Mouse (Mus musculus) right cerebral cortex, postnatal 14 days (tissue): ENCODE measurements around the gene Cplane1.
A peak's percentile ranks its signal among the peaks of the same experiment; 100 is the strongest.
"Not testable (repeated sequence)": the region's sequence is repeated elsewhere in the genome, so short reads cannot be mapped to it uniquely, and the experiment has no call there.

ENCODE experiments used
- DNase-seq: peaks from one replicate; pipeline ENCODE4 v3.0.0; 2022

The Cplane1 gene

DNA sequence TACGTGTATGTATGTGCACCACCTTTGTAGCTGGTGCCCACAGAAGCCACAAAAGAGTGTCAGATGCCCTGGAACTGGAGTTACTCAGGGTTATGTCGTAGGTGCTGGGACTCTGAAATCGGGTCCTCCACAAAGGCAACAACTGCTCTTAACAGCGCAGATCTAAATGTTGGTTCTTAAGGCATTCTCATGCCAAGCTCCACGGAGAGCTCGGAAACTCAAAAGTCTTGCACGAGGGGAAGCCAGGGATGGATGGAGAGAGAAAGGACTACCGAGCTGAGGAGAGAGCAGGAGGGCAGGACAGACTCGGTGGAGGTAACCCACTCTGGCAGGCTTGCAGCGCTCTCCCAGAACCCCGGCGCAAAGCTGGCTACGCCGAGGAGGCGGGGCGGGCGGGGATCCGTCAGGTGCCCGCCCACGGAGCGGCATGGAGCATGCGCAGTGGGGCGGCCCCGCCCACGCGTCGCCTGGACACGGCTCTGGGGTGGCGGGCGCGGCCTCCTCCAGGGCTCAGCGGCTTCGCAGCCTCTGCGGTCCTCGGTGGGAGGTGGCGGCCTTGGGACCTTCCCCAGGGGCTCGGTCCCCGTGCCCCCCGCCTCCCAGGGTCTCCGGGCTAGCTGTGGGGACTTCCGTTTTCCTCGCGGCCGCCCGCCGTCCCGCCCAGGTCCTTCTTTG, at the start of gene Cplane1:
Gene Cplane1, plus strand, starts transcription at position 516 of the 675 bp plus-strand sequence.
- peak; percentile 94 for DNase-seq

DNA sequence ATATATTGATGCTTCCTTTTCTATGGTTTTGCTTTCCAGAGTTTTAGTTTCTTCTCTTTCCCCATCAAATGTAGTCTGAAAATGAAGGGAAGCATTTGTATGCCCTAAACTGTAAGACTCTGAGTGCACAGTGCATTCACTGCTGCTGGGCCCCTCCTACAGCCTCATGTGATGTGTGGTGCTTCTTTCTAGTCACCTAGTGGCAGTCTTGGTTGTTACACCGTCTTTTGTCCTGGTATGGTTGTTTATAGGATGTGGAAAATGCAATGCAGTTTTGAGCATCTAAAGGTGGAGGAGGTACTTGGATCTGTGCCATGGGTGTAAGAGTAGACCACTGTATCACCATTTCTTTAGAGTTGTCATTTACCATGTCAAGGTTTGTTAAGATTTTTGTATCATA, 39.6 kb upstream of the Cplane1 start:
- no peak for DNase-seq

DNA sequence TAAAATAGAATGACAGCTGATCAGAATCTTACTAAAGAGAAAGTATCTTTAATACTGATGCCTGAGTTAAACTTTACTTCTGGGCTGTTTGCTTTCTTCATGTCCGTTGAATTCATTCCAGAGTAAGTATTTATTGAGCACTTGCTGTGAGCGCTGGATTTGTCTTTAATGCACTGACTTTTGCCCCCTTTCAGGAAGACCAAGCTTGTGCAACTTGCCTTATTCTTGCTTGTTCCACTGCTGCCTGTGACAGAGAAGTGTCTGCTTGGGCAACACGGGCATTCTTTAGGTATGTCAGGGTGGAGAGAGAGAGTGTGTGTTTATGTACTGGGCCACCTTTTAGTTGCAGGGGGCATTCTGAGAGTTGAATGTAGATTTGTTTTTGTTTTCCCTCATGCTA, 37.6 kb upstream of the Cplane1 start:
- DNase-seq, result no peak

DNA sequence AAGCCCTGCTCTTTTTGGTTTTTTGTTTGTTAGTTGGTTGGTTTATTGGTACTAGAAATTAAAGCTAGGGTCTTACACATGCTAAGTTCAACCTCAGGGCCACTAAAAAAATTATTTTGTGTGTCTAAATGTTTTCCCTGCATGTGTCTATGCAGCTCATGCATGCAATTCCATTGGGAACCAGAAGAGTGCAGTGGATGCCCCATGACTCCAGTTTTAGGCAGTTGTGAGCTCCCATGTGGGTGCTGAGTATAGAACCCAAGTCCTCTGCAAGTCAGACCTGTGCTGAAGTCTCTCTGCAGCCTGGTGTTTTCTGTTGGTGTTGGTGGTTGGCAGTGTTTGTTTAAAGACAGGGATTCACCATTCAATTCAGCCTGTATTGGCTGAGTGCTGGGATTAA, 37.1 kb upstream of the Cplane1 start:
- DNase-seq, result no peak

DNA sequence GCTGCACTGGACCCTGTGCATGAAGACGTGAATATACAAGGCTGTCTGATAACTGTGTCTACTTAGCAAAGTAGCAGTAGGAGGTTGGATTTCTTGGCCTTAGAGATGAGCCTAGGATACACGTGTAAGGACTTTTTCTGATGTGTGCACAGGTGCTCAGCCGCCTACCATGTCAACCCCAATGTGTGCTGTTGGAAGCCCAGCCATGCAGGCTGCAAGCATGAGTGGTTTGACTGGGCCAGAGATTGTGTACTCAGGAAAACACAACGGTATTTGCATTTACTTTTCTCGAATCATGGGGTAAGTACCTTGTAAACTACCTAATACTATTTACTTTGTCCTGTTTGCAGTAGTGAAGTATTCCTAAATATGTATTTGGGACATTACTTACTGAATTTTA, 33.3 kb upstream of the Cplane1 start:
- DNase-seq, result no peak

DNA sequence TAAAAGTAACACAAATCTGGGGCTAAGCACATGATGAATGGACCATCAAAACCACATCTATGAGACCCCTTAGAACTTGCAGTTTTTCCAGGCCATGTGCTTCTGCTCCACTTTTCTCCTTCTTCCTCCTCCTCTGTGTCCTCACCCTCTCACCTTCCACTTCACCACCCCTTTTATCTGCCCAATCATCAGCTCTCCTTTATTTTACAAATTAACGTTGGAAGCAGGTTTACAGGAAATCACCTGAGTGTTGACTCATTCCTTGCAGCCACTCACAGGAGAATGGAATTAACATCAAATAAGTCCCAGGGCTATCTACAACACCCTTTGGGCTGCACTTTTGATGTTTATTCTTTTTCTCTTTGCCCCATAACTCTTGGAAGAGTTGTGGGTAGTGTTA, 7.1 kb upstream of the Cplane1 start:
- DNase-seq, result no peak

DNA sequence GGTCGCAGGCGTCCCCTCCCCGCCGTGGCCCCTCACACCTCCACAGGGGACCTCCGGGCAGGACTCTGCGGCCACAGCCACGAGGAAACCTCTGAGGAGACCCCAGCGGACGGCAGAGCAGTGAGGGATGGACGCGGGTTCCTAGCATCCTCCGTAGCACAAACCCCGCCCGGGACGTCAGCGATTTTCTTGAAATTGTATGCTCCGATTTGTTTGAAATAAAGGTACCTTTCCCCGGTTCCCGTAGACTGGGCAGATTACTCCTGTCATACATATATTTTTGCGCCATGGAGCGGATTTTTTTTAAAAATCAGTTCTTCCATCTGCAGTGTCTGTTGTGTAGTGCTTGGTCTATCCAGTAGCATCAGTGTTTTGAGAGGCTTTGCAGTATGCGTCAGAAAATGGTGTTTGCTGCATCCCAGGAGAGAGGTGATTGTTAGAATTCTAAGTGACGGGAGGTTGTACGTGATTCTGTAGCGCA, 400 bp downstream of the Cplane1 start:
- peak; percentile 44 for DNase-seq

DNA sequence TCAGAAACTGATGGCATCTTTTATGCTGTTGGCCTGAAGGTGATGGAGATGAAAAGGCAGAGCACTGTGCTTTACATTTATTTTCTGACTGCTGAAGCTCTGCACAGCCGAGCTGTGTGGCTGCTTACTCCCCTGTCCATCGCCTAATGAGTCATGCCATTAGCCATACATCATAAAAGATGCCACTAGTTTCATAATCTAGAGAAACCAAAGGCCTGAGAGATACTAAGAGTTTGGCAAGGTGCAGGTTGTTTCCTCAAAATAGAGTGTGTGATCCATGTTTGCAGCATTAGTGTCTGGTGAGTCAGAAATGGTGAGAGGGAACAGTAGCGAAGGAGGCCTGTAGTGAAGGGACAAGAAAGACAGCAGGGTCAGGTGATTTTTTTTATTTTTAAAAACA, 20.7 kb downstream of the Cplane1 start:
- no peak for DNase-seq

DNA sequence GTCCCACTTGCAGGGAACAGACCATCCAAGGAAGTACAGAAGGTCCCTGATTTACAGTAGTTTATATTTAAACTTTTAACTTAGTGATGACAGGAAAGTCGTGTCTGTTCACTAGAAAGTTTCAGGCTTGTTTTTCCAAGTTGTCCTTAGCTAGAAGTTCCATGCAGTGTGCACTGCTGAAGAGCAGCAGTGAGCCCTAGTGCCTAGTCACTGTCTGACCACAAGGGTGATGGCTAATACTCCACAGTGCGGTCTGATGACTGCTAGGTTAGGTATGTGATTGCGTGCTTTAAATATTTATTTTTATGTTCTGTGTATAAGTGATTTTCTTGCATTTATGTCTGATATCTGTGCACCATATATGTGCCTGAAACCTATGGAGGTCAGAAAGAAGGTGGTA, 21.5 kb downstream of the Cplane1 start:
- DNase-seq, result no peak

DNA sequence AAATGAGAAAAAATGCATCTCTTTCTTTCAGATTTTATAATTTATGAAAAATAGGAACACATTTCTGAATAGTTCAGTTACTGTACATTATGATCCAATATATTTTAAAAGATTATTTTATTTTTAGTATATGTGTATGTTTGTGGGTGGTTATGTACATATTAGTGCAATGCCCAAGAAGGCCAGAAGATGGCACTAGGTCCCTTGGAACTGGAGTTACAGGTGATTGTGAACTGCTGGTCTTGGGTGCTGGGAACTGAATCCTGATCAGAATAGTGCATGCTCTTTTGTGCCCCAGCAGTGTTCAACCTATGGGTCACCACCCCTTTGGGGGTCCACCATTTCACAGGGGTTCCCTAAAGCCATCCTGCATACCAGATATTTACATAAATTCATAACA, 31.4 kb downstream of the Cplane1 start:
- DNase-seq, result no peak

DNA sequence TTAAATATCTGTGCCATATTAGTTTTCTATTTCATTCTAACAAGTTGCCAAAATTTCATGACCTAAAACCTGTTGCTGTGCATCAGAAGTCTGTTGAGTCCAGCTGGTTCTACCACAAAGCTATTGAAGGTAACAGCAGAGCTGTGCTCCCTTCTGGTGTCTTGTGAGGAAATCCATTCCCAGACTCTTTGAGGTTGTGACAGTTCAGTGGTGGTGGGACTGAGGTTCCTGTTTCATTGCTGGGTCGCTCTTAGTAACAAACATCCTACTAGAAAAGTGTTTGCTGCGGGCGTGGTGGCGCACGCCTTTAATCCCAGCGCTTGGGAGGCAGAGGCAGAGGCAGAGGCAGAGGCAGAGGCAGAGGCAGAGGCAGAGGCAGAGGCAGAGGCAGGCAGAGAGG, 39.5 kb downstream of the Cplane1 start:
- no peak for DNase-seq

DNA sequence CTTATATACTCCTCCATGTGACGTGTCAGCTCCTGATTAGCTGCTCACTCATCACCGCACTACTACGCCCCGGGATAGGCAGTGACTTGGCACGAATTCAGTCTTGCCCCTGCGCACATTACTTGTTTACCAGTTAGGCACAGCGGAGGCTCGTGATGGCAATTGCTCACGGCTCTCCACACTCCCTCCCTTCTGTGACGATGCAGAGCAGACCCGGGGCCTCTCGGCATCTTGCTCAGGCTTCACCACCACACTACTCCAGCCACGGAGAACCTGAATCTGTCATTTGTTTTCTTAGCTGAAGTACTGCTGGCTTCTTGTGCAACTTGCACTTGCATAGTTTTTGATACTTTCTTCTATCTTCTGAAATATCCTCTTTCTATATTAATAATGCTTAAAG, 45.9 kb downstream of the Cplane1 start:
- DNase-seq, result no peak

DNA sequence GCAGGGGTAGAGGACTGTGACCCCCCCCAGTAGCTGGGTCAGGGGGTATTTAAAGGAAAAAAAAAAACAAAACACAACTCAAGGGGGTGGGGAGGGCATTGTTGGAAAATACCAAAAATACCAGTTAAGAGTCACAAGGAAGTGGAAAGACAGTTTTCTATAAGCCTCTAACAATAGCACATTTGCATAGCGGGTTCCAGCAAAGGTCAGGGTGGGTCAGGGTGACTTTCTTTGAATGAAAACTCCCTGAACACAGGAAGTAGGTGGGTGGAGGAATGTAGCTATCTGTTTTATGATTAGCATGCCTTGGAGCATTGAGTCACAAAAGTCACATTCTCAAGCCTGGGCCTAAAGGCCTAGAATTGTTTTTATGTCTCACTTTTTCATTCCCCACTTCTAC, 65.3 kb downstream of the Cplane1 start:
- DNase-seq, result not testable (repeated sequence)

DNA sequence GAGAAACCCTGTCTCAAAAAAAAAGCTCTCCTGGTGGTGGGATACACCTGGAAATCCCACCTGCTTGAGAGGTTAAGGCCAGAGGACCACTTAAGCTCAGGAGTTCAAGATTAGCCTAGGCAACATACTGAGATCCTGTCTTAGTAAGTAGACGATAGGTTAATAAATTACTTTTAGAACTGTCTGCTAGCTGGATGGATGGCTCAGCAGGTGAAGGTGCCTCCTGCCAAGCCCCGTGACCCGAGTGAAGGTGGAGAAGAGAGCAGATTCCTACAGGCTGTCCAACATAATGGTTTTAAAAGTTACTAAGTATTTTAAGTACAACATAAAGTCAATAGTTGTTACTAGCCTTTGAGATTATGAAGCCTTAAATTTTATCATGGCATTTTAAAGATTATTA, 97.0 kb downstream of the Cplane1 start:
- no peak for DNase-seq

DNA sequence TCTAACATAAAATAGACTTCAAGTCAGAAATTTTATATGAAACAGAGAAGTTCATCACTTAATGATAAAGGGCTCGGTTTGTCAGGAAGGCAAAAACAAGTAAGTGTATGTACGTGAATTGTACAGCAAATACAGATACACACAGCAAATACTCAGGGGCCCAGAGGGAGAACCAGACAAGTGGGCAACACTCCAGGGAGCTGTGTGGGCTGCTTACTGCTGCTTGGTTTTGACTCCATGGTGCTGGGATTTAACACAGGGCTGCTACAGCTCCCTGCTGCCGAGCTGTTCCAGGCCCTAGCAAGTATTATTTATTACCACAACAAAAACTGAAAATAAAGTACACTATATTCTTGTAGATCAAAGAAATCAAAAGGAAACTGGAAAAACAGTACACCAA, 98.3 kb downstream of the Cplane1 start:
- DNase-seq, result no peak

DNA sequence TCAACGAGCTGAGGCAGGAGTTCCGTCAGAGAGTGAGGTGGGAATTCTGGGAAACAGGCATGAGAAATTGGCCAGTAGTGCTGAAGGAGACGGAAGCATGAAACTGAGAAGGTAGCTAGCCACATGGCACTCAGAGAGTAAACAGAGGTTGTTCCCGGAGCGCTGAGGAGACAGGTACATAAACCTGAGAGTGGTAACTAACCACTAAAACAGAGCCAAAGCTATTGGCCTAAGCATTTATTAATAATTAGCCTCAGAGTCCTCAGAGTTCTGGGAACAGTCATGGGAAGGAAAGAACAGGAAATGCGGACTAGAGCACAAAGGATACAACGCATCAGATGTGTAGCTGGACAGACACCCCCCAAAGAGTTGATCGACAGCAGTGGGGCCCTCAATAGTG, 99.3 kb downstream of the Cplane1 start:
- DNase-seq, result no peak

DNA sequence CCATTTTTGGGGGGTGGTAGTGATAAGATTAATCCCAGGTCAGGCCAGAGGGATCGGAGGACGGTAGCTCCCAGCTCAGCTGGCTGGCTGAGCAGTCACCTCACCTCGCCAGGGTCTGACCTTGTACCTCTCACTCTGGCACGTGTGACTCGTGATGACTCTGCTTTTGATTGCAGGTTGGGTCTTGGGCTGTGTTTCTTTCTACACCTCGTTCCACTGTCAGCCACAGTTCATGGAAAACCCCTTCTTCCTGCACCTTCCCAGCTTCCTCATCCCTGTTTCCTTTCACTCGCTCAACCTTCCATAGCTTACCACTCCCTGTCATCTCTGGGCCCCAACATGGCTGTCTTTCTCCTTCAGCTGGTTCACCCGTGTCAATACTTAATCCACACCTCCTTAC, 103.0 kb downstream of the Cplane1 start:
- DNase-seq, result no peak

DNA sequence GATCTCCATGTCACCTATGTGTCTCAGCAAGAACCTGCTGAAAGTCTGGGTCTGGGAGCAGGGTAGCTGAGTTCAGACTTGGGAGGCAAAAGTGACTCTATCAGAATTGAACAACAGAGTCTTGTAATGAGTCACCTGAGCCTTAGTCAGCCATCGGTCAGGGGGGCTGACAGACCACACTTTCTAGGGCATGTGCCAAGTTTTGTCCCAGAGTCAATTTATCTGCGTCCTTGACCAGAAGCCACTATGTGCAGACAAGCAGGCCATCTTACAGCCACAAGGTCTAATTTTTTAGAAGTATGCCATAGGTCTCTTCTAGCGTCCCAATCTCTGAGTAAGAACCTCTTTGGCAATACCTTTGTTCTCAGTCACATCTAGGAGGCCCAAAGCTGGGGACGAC, 109.0 kb downstream of the Cplane1 start:
- DNase-seq, result not testable (repeated sequence)

DNA sequence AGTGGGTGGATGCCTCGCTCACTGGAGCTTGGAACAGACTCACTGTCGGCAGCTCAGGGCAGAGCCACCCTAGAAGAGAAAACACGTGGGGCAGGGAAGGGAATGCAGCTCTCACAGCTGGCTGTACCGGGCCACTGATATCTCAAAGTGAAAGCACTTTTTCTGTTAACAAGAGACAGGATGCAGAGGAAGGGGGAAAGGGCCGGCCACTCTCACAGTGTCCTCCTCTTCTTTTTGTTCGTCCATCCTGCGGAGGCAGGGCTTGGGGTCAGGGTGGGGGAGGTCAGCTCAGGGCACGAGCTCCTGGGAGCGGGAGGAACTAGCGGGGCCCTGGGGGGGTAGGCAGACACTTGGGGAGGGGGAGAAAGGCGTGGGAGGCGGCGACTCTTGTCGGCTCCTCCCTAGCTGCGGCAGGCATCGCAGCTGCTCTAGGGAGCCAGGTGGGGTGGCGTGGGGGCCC, 110.4 kb downstream of the Cplane1 start:
- no peak for DNase-seq

DNA sequence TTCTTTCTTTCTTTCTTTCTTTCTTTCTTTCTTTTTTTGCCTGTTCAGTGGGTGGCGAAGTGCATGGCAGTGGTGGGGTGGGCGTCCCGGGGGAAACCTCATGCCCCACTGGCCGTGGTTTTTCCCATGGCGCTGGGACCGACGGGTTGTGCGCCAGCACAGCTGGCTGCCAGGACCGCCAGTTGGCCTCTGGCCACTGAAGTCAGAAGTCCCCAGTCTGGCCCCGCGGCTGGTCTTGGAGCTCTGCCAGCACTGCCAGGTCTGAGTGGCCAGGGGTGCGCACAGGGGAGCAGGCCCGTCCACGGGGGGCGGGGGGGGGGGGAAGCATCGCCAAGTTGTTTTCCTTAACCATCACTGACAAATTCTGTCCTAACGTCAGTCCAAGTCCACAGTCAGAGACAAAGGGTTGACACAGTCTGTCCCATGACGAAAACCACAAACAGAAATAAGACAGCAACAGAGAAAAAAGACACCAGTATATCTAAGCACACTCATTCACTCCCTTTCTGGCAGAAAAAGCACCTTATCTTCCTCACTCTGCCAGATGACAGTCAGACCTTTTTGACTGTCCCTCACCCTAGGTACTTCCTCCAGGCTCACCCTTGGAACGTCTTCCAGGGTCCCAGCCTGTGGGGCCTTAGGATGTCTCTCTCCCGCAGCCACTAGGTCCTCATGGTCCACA, 111.2 kb downstream of the Cplane1 start:
- DNase-seq, result peak; percentile 45

DNA sequence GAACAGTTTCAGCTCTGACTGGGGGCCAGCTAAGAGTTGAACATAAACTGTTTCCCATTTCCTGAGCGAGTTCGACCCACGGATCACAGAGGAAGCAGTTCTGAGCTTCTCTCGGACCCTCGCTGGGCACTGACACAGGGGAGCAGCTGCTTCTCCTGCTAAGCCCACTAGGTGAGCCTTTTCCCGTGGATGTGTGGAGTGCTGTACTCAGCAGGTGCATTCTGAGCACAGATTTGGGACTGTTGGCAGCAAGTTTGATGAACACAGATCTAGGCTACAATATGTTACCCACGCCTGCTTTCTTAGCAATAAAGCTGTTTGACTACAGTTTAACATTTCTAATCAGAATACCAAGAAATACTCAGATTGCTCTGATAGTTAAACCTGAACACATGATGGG, 112.8 kb downstream of the Cplane1 start:
- DNase-seq, result no peak

DNA sequence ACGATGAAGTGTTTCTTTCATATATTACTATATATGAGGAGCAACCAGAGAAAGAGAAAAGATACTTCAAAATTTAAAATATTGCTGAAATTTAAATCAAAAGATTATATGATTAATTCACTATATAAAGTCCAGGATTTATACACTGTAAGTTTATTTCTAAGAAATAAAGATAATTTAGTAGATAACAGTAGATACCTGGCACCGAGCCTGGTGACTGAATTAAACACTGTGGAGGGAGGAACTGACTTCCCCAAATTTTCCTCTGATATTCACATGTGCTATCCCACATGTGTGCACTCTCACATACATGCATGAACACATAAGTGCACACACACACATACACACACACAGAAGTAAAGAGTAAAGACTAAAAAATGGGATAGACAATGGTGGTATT, 113.2 kb downstream of the Cplane1 start:
- DNase-seq, result no peak

DNA sequence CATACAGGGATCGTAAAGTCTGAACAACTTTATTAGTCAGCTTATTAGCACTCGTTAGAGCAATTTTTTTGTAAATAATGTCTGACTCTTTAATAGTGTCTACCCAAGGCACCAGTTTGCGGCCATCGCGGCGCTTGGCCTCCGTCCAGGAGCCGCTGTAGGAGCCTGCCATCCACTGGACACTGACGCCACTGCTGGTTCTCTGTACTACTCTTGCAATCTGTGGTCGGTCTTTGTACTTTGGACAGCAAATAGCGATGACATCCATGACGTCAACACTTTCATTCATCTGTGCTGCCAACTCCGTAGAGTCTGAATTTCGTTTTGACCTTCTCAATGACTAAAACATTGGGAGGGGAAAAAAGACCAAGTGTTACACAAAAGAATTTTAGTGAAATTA, 122.3 kb downstream of the Cplane1 start:
- no peak for DNase-seq

DNA sequence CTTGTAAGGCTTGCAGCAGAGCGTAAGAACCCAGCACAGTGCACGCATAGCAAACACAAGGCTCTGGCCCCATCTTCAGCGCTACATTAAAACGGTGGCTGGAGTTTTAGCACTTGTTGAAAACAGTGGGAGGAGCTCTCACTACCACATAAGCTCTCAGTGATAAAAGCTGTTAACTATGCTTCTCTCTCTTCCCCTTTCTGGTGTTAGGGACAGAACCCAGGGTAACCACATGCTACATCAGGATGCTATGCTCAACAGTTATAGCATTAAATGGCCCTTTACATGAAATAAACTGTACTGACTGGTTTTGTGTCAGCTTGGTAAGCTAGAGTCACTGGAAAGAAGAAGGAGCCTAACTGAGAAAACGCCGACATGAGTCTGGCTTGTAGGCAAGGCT, 125.2 kb downstream of the Cplane1 start:
- DNase-seq, result no peak

DNA sequence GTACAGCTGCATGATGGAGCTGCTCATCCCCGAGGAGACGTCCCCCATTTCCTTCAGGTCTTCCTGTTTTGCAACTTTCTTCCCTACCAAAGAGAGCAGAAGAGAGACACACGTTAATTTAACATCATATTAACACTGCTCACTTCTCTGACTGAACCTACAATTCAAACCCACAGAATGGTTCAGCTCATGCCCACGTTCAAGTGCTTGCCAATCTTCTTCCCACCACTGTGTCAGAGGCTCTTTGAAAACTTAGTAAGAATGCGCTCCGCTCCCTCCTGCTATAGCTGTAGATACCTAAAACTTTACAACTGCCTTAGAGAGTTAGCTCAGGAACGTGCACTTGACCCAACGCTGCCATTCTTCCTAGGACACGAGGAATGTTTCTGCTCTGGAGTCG, 134.0 kb downstream of the Cplane1 start:
- DNase-seq, result no peak
